Mouse (Mus musculus) central nervous system, embryonic 14 days (tissue): ENCODE data around the gene Gm853. TPM values are rescaled to one million over a fixed set of nuclear protein-coding genes. Genes with fewer than 3 reads are reported as not detected.

ENCODE experiments used
- polyA plus RNA-seq: library from polyadenylated mRNA; depleted of rRNA; stranded (reverse); fragments of >200 nt; gene quantifications from 2 replicates; pipeline ENCODE4 v1.2.3, GENCODE M21; 2012; rRNA removed

Gm853 gene
- 0.51 and 0.68 TPM in 2 replicates for polyA plus RNA-seq

GRCm38 (mm10) chr4:130222179-130222578 is at the start of gene Gm853:
Gene Gm853 (minus strand): TSS chr4:130222401.

GRCm38 (mm10) chr4:130175072-130175711 is 47.0 kb downstream of the Gm853 start, which contains the start of gene Tinagl1:
Gene Tinagl1 (minus strand): TSS chr4:130175122.

Other genes starting within 250 kb of the Gm853 start
- 111 and 112 TPM in 2 replicates for gene Adgrb2, start 237.5 kb downstream of the Gm853 start, polyA plus RNA-seq
- 32.1 and 90.1 TPM in 2 replicates for gene Col16a1, start 174.6 kb downstream of the Gm853 start, polyA plus RNA-seq
- gene Pef1, start 119.8 kb downstream of the Gm853 start, polyA plus RNA-seq = 53.2 and 56.4 TPM in 2 replicates
- gene Hcrtr1, start 83.0 kb downstream of the Gm853 start, polyA plus RNA-seq = 1.1 and 1.5 TPM in 2 replicates
- gene Tinagl1, start 47.3 kb downstream of the Gm853 start, polyA plus RNA-seq = 5.7 and 11.3 TPM in 2 replicates
- gene Serinc2, start 56.8 kb upstream of the Gm853 start, polyA plus RNA-seq = 86.4 and 91.5 TPM in 2 replicates
- 100 and 104 TPM in 2 replicates for gene Fabp3, start 86.2 kb upstream of the Gm853 start, polyA plus RNA-seq
- 0.41 and 0.55 TPM in 2 replicates for gene Gm10570, start 86.3 kb upstream of the Gm853 start, polyA plus RNA-seq
- gene Zcchc17, start 137.5 kb upstream of the Gm853 start, polyA plus RNA-seq = 35.0 and 40.6 TPM in 2 replicates
- gene Snrnp40, start 137.7 kb upstream of the Gm853 start, polyA plus RNA-seq = 94.0 and 103 TPM in 2 replicates